Mouse (Mus musculus) midbrain, postnatal 0 days (tissue): ENCODE measurements at regions not wholly inside any gene's neighbourhood (a gene's known extent, or its start where the extent isn't known, plus 50 kb on each side); places are given as distances from the start of the nearest gene placed in this dataset.

Experiments used
- ATAC-seq: fragments of 200-750 bp; cut with Nextera tagmentation; 2 replicates; pipeline ENCODE4 v1.8.0; 2017; ENCODE audit warnings: moderate number of reproducible peaks, mild to moderate bottlenecking, moderate TSS enrichment, moderate library complexity; ENCODE audit not compliant: low FRiP score
- DNase-seq: peaks from one replicate; pipeline ENCODE4 v3.0.0-alpha.2; 2015; ENCODE audit warnings: low spot score
- H3K27ac ChIP-seq: fragments of 300-500 bp; sonication (generic); 2 replicates; pipeline ENCODE4 v1.5.1; 2014; ENCODE audit warnings: low read depth, mild to moderate bottlenecking, low read length, mixed read lengths
- H3K27me3 ChIP-seq: fragments of 300-500 bp; sonication (generic); 2 replicates; pipeline ENCODE4 v1.6.1; 2014; ENCODE audit warnings: low read length, control low read depth, mixed read lengths; ENCODE audit not compliant: insufficient read depth
- H3K36me3 ChIP-seq: fragments of 300-500 bp; sonication (generic); 2 replicates; pipeline ENCODE4 v1.6.1; 2014; ENCODE audit warnings: low read length, control low read depth, mixed read lengths; ENCODE audit not compliant: insufficient read depth
- H3K4me1 ChIP-seq: fragments of 300-500 bp; sonication (generic); 2 replicates; pipeline ENCODE4 v1.6.1; 2014; ENCODE audit warnings: mild to moderate bottlenecking, control low read depth, antibody characterized with exemption, low read length, mixed read lengths; ENCODE audit not compliant: insufficient read depth
- H3K4me2 ChIP-seq: fragments of 300-500 bp; sonication (generic); 2 replicates; pipeline ENCODE4 v1.6.1; 2014; ENCODE audit warnings: low read depth, mild to moderate bottlenecking, low read length, mixed read lengths; ENCODE audit not compliant: poor library complexity, severe bottlenecking
- H3K4me3 ChIP-seq: fragments of 300-500 bp; sonication (generic); 2 replicates; pipeline ENCODE4 v1.5.1; 2014; ENCODE audit warnings: low read depth, mild to moderate bottlenecking, low read length, moderate library complexity
- H3K9ac ChIP-seq: fragments of 300-500 bp; sonication (generic); replicated peaks from 2 replicates; pipeline ENCODE4 v1.6.1; 2014; ENCODE audit warnings: mild to moderate bottlenecking, low read length, moderate library complexity, mixed read lengths; ENCODE audit not compliant: poor library complexity, severe bottlenecking
- H3K9me3 ChIP-seq: fragments of 300-500 bp; sonication (generic); 2 replicates; pipeline ENCODE4 v1.6.1; 2016; ENCODE audit warnings: low read length, control low read depth
- CTCF ChIP-seq: IDR thresholded peaks from 2 replicates; pipeline ENCODE4 v1.5.1; 2016; ENCODE audit warnings: antibody characterized with exemption, mild to moderate bottlenecking
- WGBS: fragments of 180-500 bp; shearing (Covaris S2); extraction: QIAGEN DNeasy Blood & Tissue Kit; methylation state at CpG from one replicate; pipeline ENCODE4 v1.1.7; 2014; 5-methylcytosine and 5-hydroxymethylcytosine counted together

DNA sequence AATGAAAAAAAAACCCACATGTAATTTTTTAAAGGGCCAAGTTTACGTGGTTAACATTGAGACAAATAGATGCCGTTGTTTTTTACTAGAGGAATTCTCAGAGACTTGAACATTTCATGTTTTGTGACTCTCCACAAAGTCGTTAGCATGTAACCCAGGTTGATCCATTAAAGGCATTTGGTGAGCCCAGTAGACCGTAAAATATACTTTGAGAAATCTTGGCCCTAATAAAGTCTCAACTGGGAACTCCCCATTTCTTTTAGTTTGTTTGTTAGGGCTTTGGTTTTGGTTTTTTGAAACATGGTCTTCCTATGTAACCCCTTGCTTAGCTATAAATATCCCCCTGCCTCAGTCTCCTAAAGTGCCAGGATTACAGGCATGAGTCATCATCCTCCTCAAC, 85.9 kb upstream of the Tbl1xr1 start:
- no peak for TF ChIP-seq CTCF
- Histone ChIP-seq H3K9ac (no peak overlapping the region), H3K27ac (no peak overlapping the region), H3K27me3 (no peaks in the 10 kb centered on the region), H3K4me3 (no peak overlapping the region), H3K9me3 (no peaks in the 10 kb centered on the region), H3K36me3 (no peaks in the 10 kb centered on the region), H3K4me1 (no peaks in the 10 kb centered on the region), H3K4me2 (no peak overlapping the region)
- DNase-seq (no peak), ATAC-seq (no peak)
- 85% methylated on average over 4 of the region's 4 CpGs for WGBS

DNA sequence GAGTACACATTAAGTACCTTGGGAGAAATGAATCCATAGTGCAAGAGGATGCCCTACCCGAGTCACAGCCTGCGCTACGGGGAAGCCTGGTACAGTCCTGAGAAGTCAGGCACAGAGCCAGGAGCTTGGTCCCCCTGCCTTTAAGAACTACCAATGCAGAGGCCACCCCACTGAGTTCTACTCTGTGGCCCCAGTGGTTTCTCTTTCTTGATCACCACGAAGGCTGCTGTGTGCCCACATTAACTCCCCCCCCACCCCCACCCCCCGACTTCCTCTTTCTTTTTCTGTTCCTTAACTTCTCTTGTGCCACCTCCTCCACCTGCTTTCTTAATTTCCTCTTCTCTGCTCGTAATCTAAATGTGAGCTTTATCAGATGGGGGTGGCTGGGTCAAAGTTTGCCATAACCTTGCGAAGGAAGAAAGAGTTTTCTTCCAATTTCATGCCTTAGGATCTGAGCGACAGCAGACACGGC, 84.7 kb upstream of the Tbl1xr1 start:
- no peak overlapping the region for H3K4me3 ChIP-seq
- no peak overlapping the region for H3K9ac ChIP-seq
- no peaks in the 10 kb centered on the region for H3K9me3 ChIP-seq
- TF ChIP-seq CTCF, result no peak
- H3K27me3 ChIP-seq, result no peaks in the 10 kb centered on the region
- H3K27ac ChIP-seq, result no peak overlapping the region
- H3K4me1 ChIP-seq, result no peaks in the 10 kb centered on the region
- DNase-seq (no peak), ATAC-seq (no peak)
- H3K4me2 ChIP-seq, result no peak overlapping the region
- H3K36me3 ChIP-seq, result no peaks in the 10 kb centered on the region
- WGBS, result 69% methylated on average over 9 of the region's 9 CpGs

DNA sequence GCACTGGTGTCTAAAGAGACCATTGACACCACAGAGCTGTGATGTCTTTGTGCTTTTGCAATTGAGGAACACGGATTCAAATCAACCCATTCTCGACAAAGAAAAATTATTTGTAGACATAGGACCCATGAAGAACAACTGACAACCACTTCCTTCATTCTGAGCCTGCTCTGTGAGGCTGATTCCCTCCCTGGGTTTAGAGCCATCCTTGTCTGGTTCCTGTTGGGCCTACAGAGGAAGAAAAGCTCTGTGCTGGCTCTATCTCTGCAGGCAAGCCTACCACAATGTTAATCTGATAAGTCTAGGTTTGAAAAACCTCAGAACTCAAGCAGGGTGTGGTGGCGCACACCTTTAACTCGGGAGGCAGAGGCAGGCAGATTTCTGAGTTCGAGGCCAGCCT, 84.2 kb upstream of the Tbl1xr1 start:
- Histone ChIP-seq H3K36me3 (no peaks in the 10 kb centered on the region), H3K27ac (no peak overlapping the region), H3K9ac (no peak overlapping the region), H3K4me3 (no peak overlapping the region), H3K4me1 (no peaks in the 10 kb centered on the region), H3K9me3 (no peaks in the 10 kb centered on the region), H3K4me2 (no peak overlapping the region), H3K27me3 (no peaks in the 10 kb centered on the region)
- no peak for TF ChIP-seq CTCF
- no peak for ATAC-seq
- DNase-seq, result no peak
- 90% methylated on average over 5 of the region's 5 CpGs for WGBS

DNA sequence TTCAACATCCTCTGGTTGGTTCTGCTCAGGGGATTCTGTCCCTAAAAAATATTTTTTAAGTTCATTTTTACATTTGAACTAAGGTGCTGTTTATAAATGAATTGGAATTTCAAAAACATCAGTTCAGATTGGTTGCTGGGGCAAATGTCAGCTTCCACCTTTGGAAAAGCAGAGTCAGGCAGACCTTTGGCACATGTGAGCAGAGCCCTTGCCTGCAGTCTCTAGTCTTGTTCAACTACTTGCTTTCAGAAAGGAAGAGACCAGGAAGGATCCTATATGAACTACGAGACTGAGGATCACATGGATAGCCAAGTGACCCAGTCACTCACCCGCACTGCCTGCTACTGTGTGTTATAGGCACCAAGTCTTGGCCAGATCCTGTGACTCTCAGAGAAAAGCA, 82.5 kb upstream of the Tbl1xr1 start:
- no peaks in the 10 kb centered on the region for H3K4me1 ChIP-seq
- 88% methylated on average over 2 of the region's 2 CpGs for whole genome bisulfite sequencing

DNA sequence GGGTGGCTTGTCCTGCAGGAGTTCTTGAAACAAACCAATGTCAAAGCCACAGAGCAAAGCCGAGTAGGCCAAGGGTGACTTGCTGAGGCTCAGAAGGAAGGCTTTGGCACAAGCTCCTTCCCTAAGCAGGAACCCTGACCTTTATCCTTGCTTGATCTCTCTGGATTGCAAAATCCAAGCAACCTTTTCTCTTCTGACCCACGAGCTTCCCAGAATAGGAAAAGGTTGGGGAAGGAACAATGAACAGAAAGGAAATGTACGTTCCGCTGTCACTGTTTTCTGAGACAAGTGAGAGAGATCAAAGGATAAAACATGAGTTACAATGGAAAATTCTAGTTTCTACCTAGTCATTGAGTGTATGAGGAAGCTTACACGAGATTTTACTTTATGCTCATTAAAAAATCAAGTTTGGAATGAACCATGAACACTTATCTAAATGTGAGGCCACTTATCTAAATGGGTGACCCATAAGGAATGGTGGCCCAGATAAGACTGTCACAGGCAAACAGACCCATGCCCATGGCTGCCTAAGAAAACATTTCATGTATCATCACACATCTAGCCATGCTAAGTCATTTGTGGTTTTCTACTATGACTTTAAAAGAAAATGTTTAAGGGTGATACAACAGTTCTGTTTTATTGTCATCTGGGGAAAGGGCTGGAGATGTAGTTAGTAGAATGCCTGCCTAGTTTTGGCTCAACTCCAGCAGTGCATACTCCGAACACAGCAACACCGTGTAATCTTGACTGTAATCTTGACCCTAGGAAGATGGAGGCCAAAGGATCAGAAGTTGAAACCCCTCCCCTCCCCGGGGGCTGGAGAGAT, 80.7 kb upstream of the Tbl1xr1 start:
- H3K4me2 ChIP-seq, result no peak overlapping the region
- no peaks in the 10 kb centered on the region for H3K27me3 ChIP-seq
- 0 out of 2 replicates have a peak, but pooled peaks cover 2% of the 10 kb centered on the region for H3K9me3 ChIP-seq
- DNase-seq (no peak), ATAC-seq (no peak)
- H3K4me3 ChIP-seq, result no peak overlapping the region
- 82% methylated on average over 8 of the region's 8 CpGs for WGBS
- no peak overlapping the region for H3K9ac ChIP-seq
- H3K4me1 ChIP-seq, result no peaks in the 10 kb centered on the region
- H3K27ac ChIP-seq, result no peak overlapping the region
- no peaks in the 10 kb centered on the region for H3K36me3 ChIP-seq
- no peak for TF ChIP-seq CTCF

More for the DNA sequence above, 82.5 kb upstream of the Tbl1xr1 start:
- no peak for TF ChIP-seq CTCF
- H3K27me3 ChIP-seq, result no peaks in the 10 kb centered on the region
- H3K9me3 ChIP-seq, result 0 out of 2 replicates have a peak, but pooled peaks cover 1% of the 10 kb centered on the region
- no peak overlapping the region for H3K4me3 ChIP-seq
- DNase-seq (no peak), ATAC-seq (no peak)
- no peak overlapping the region for H3K9ac ChIP-seq
- H3K36me3 ChIP-seq, result no peaks in the 10 kb centered on the region
- no peak overlapping the region for H3K27ac ChIP-seq
- H3K4me2 ChIP-seq, result no peak overlapping the region

DNA sequence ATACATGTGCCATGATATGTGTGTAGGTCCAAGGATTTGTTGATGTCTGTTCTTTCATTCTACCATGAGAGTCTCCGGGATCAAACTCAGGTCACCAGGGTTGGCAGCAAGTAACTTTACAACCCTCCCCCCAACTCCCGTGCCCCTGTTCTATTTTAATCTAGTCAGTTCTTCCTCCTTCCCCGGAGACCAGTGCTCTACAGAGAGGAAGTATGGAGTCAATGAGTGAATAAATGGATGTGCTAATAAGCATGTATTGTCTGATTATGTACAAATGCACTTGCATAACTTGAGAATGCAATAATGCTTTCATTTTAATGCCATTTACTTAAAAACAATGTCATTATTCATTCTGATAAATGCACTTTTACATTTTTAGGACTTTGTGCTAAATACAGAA, 79.1 kb upstream of the Tbl1xr1 start:
- ATAC-seq, result no peak
- 86% methylated on average over 3 of the region's 3 CpGs for WGBS
- H3K27me3 ChIP-seq, result no peaks in the 10 kb centered on the region
- no peaks in the 10 kb centered on the region for H3K36me3 ChIP-seq
- no peak overlapping the region for H3K4me3 ChIP-seq
- no peak overlapping the region for H3K9ac ChIP-seq
- H3K27ac ChIP-seq, result no peak overlapping the region
- H3K9me3 ChIP-seq, result 0 out of 2 replicates have a peak, but pooled peaks cover 2% of the 10 kb centered on the region
- no peak for TF ChIP-seq CTCF
- H3K4me2 ChIP-seq, result no peak overlapping the region
- no peaks in the 10 kb centered on the region for H3K4me1 ChIP-seq
- no peak for DNase-seq
